Mouse (Mus musculus) spleen, postnatal 14 days (tissue): ENCODE data around the gene Kcna5.
A peak's percentile ranks its signal among the peaks of the same experiment; 100 is the strongest.

Source experiments
- DNase-seq, 2 experiments: peaks; one replicate each; pipeline ENCODE4 v3.0.0; 2021 to 2022; ENCODE audit warnings: low spot score in 2 of 2

The Kcna5 gene

GRCm38 (mm10) chr6:126535208-126535910, at the start of gene Kcna5:
Gene Kcna5 (minus strand): TSS chr6:126535412.
- no peak for DNase-seq

- peak in 1 of 2 experiments; percentile 5 for DNase-seq
Observed at GRCm38 (mm10) chr6:126583075-126583474, 47.9 kb upstream of the Kcna5 start.

GRCm38 (mm10) chr6:126581632-126582031, 46.4 kb upstream of the Kcna5 start:
- DNase-seq, result no peak

- DNase-seq, result no peak
Observed at GRCm38 (mm10) chr6:126580571-126580970, 45.4 kb upstream of the Kcna5 start.

- no peak for DNase-seq
Observed at GRCm38 (mm10) chr6:126577415-126577814, 42.2 kb upstream of the Kcna5 start.

GRCm38 (mm10) chr6:126576566-126576965, 41.4 kb upstream of the Kcna5 start:
- no peak for DNase-seq

- no peak for DNase-seq
Observed at GRCm38 (mm10) chr6:126574778-126575177, 39.6 kb upstream of the Kcna5 start.

GRCm38 (mm10) chr6:126573021-126573420, 37.8 kb upstream of the Kcna5 start:
- DNase-seq, result no peak

- no peak for DNase-seq
Observed at GRCm38 (mm10) chr6:126569809-126570208, 34.6 kb upstream of the Kcna5 start.

GRCm38 (mm10) chr6:126568046-126568830, 33.0 kb upstream of the Kcna5 start:
- DNase-seq, result no peak

GRCm38 (mm10) chr6:126567326-126567725, 32.1 kb upstream of the Kcna5 start:
- DNase-seq, result no peak

- DNase-seq, result no peak
Observed at GRCm38 (mm10) chr6:126564376-126564775, 29.2 kb upstream of the Kcna5 start.

GRCm38 (mm10) chr6:126563898-126564297, 28.7 kb upstream of the Kcna5 start:
- peak in 1 of 2 experiments; percentile 15 for DNase-seq

- no peak for DNase-seq
Observed at GRCm38 (mm10) chr6:126561702-126562101, 26.5 kb upstream of the Kcna5 start.

GRCm38 (mm10) chr6:126560696-126561095, 25.5 kb upstream of the Kcna5 start:
- DNase-seq, result no peak

- DNase-seq, result no peak
Observed at GRCm38 (mm10) chr6:126560036-126560435, 24.8 kb upstream of the Kcna5 start.

- no peak for DNase-seq
Observed at GRCm38 (mm10) chr6:126558276-126558675, 23.1 kb upstream of the Kcna5 start.

- no peak for DNase-seq
Observed at GRCm38 (mm10) chr6:126553812-126554211, 18.6 kb upstream of the Kcna5 start.

- no peak for DNase-seq
Observed at GRCm38 (mm10) chr6:126551862-126552395, 16.7 kb upstream of the Kcna5 start.

- no peak for DNase-seq
Observed at GRCm38 (mm10) chr6:126544107-126545036, 9.2 kb upstream of the Kcna5 start.

- no peak for DNase-seq
Observed at GRCm38 (mm10) chr6:126542724-126543123, 7.5 kb upstream of the Kcna5 start.

- no peak for DNase-seq
Observed at GRCm38 (mm10) chr6:126537512-126537911, 2.3 kb upstream of the Kcna5 start.
